Mouse (Mus musculus) MEL (cell line): ENCODE results near the gene Rbms3. TPM values are rescaled to one million over a fixed set of nuclear protein-coding genes. Genes with fewer than 3 reads are reported as not detected.

Source experiments
- DNase-seq: peaks from one replicate; pipeline ENCODE4 v3.0.0; 2011; ENCODE audit warnings: low read depth, low spot score
- H3K27ac ChIP-seq: 2 replicates; pipeline ENCODE4 v1.5.1; 2012; ENCODE audit warnings: low read depth, mild to moderate bottlenecking, control low read depth, low read length, moderate library complexity; ENCODE audit not compliant: control insufficient read depth
- H3K27me3 ChIP-seq, 2 experiments: fragments of 150-350 bp in 1 of 2; sonication (generic) in 1 of 2; 2 replicates each; pipeline ENCODE4 v1.6.1; 2012; ENCODE audit warnings: low read length in 2 of 2, mild to moderate bottlenecking in 2 of 2, improper control_type of control experiment in 1 of 2, moderate library complexity in 1 of 2; ENCODE audit not compliant: insufficient read depth in 2 of 2, control insufficient read depth in 1 of 2
- H3K36me3 ChIP-seq, 2 experiments: 2 replicates each; pipeline ENCODE4 v1.6.1; 2012 to 2014; ENCODE audit warnings: low read length in 2 of 2, improper control_type of control experiment in 1 of 2, inconsistent platforms in 1 of 2, mild to moderate bottlenecking in 1 of 2; ENCODE audit not compliant: insufficient read depth in 2 of 2, control insufficient read depth in 1 of 2
- H3K4me1 ChIP-seq, 2 experiments: fragments of 150-350 bp in 1 of 2; sonication (generic) in 1 of 2; 2 replicates each; pipeline ENCODE4 v1.6.1; 2012; ENCODE audit warnings: low read length in 2 of 2, improper control_type of control experiment in 1 of 2, mild to moderate bottlenecking in 1 of 2; ENCODE audit not compliant: insufficient read depth in 2 of 2, control insufficient read depth in 1 of 2
- H3K4me3 ChIP-seq, 2 experiments: fragments of 150-350 bp in 1 of 2; sonication (generic) in 1 of 2; 2 replicates each; pipeline ENCODE4 v1.5.1; 2012; ENCODE audit warnings: low read depth in 2 of 2, low read length in 2 of 2, mild to moderate bottlenecking in 2 of 2, moderate library complexity in 2 of 2, control low read depth in 1 of 2, improper control_type of control experiment in 1 of 2; ENCODE audit not compliant: control insufficient read depth in 1 of 2, insufficient read depth in 1 of 2
- H3K79me2 ChIP-seq: 2 replicates; pipeline ENCODE4 v1.6.1; 2012; ENCODE audit warnings: mild to moderate bottlenecking, low read length, moderate library complexity; ENCODE audit not compliant: control insufficient read depth, poor library complexity, insufficient read depth
- H3K9ac ChIP-seq: 2 replicates; pipeline ENCODE4 v1.6.1; 2012; ENCODE audit warnings: low read depth, mild to moderate bottlenecking, control low read depth, low read length, moderate library complexity; ENCODE audit not compliant: control insufficient read depth, poor library complexity, severe bottlenecking
- H3K9me3 ChIP-seq: fragments of 150-350 bp; sonication (generic); replicated peaks from 2 replicates; pipeline ENCODE4 v1.6.1; 2012; ENCODE audit warnings: mild to moderate bottlenecking, low read length, improper control_type of control experiment, moderate library complexity; ENCODE audit not compliant: insufficient read depth
- CHD1 ChIP-seq: IDR thresholded peaks from 2 replicates; pipeline ENCODE4 v1.6.1; 2012; ENCODE audit warnings: low read depth, mild to moderate bottlenecking, inconsistent platforms, low read length, improper control_type of control experiment
- CHD2 ChIP-seq: IDR thresholded peaks from 2 replicates; pipeline ENCODE4 v1.6.1; 2011; ENCODE audit warnings: low read length, improper control_type of control experiment
- GABPA ChIP-seq: IDR thresholded peaks from 2 replicates; pipeline ENCODE4 v1.6.1; 2012; ENCODE audit warnings: low read depth, mild to moderate bottlenecking, inconsistent platforms, low read length, improper control_type of control experiment, moderate library complexity
- HCFC1 ChIP-seq: IDR thresholded peaks from 2 replicates; pipeline ENCODE4 v1.6.1; 2012; ENCODE audit warnings: low read depth, mild to moderate bottlenecking, inconsistent platforms, low read length, improper control_type of control experiment, moderate library complexity
- MAX ChIP-seq: IDR thresholded peaks from 2 replicates; pipeline ENCODE4 v1.6.1; 2011; ENCODE audit warnings: low read length, improper control_type of control experiment
- MEF2A ChIP-seq: IDR thresholded peaks from 2 replicates; pipeline ENCODE4 v1.6.1; 2014; ENCODE audit warnings: low read depth, mild to moderate bottlenecking, inconsistent platforms, low read length, improper control_type of control experiment; ENCODE audit not compliant: poor library complexity, insufficient replicate concordance, severe bottlenecking; ENCODE audit errors: extremely low read depth
- MXI1 ChIP-seq: IDR thresholded peaks from 2 replicates; pipeline ENCODE4 v1.6.1; 2011; ENCODE audit warnings: mild to moderate bottlenecking, low read depth, low read length, improper control_type of control experiment
- NRF1 ChIP-seq: IDR thresholded peaks from 2 replicates; pipeline ENCODE4 v1.6.1; 2014; ENCODE audit warnings: low read depth, mild to moderate bottlenecking, inconsistent platforms, low read length, improper control_type of control experiment, moderate library complexity; ENCODE audit not compliant: poor library complexity, insufficient read depth, severe bottlenecking
- RAD21 ChIP-seq: IDR thresholded peaks from 2 replicates; pipeline ENCODE4 v1.6.1; 2011; ENCODE audit warnings: mild to moderate bottlenecking, low read depth, low read length, improper control_type of control experiment
- RCOR1 ChIP-seq: IDR thresholded peaks from 2 replicates; pipeline ENCODE4 v1.6.1; 2012; ENCODE audit warnings: low read depth, mild to moderate bottlenecking, inconsistent platforms, low read length, improper control_type of control experiment
- TBP ChIP-seq: IDR thresholded peaks from 2 replicates; pipeline ENCODE4 v1.8.0; 2011; ENCODE audit warnings: low read depth, low read length, improper control_type of control experiment
- ZKSCAN1 ChIP-seq: IDR thresholded peaks from 2 replicates; pipeline ENCODE4 v1.6.1; 2012; ENCODE audit warnings: low read depth, mild to moderate bottlenecking, inconsistent platforms, low read length, improper control_type of control experiment, moderate library complexity
- polyA plus RNA-seq, 2 experiments: library from polyadenylated mRNA; stranded (reverse) in 1 of 2; unstranded in 1 of 2; fragments of >175 nt in 1 of 2; fragments of >200 nt in 1 of 2; gene quantifications; 2 replicates each; pipeline versions ENCODE4 v1.2.1 to v1.2.4; 2012; ENCODE audit warnings: low replicate concordance in 2 of 2, low read depth in 1 of 2; ENCODE audit not compliant: insufficient read length in 2 of 2, insufficient read depth in 1 of 2, missing spikeins in 1 of 2
- total RNA-seq: library from RNA; depleted of rRNA; stranded (reverse); fragments of 300-350 nt; gene quantifications from 2 replicates; pipeline ENCODE4 v1.2.3, GENCODE M21; 2012

Gene Rbms3
- total and polyA plus RNA-seq, 3 experiments, result not detected

- no peaks in the 10 kb centered on the region for H3K27me3 ChIP-seq
- H3K79me2 ChIP-seq, result no peaks in the 10 kb centered on the region
- H3K9me3 ChIP-seq, result no peaks in the 10 kb centered on the region
- DNase-seq, result no peak
- H3K27ac ChIP-seq, result no peak overlapping the region
- H3K36me3 ChIP-seq, result no peaks in the 10 kb centered on the region
- H3K4me1 ChIP-seq, result no peaks in the 10 kb centered on the region
- no peak overlapping the region for H3K9ac ChIP-seq
- TF ChIP-seq CHD1, result no peak
- TF ChIP-seq CHD2, result no peak
- TF ChIP-seq, all 39 proteins: peak for 0
- H3K4me3 ChIP-seq, result no peak overlapping the region
These were observed 607.6 kb downstream of the Rbms3 start for GRCm38 (mm10) chr9:117022086-117022485.

- Histone ChIP-seq H3K36me3 (no peaks in the 10 kb centered on the region), H3K27ac (no peak overlapping the region), H3K4me3 (no peak overlapping the region), H3K9me3 (no peaks in the 10 kb centered on the region), H3K4me1 (no peaks in the 10 kb centered on the region), H3K27me3 (no peaks in the 10 kb centered on the region), H3K9ac (no peak overlapping the region), H3K79me2 (no peaks in the 10 kb centered on the region)
- no peak for DNase-seq
- TF ChIP-seq CHD2 (no peak), GABPA (no peak), MAX (no peak)
These were observed 608.2 kb downstream of the Rbms3 start for GRCm38 (mm10) chr9:117021506-117021905.

GRCm38 (mm10) chr9:117020216-117020615, 609.5 kb downstream of the Rbms3 start:
- no peak for TF ChIP-seq NRF1
- no peak for TF ChIP-seq RCOR1
- TF ChIP-seq MXI1, result no peak
- TF ChIP-seq CHD1, result no peak
- no peak for TF ChIP-seq GABPA
- no peak for TF ChIP-seq TBP
- no peak for TF ChIP-seq ZKSCAN1
- no peak for TF ChIP-seq MEF2A
- no peak for TF ChIP-seq HCFC1
- no peak for TF ChIP-seq RAD21
- Histone ChIP-seq H3K36me3 (no peaks in the 10 kb centered on the region), H3K4me1 (no peaks in the 10 kb centered on the region), H3K4me3 (no peak overlapping the region), H3K9ac (no peak overlapping the region), H3K9me3 (no peaks in the 10 kb centered on the region), H3K27ac (no peak overlapping the region), H3K27me3 (no peaks in the 10 kb centered on the region), H3K79me2 (no peaks in the 10 kb centered on the region)
- no peak for DNase-seq
